Mouse (Mus musculus) embryonic fibroblast, embryonic 13.5 days (primary cell): ENCODE data around the gene Pi4k2a.

Experiments
- CTCF ChIP-seq: IDR thresholded peaks from 2 replicates; pipeline ENCODE4 v1.5.1; 2011; ENCODE audit warnings: mild to moderate bottlenecking, control low read depth, low read length, moderate library complexity, borderline replicate concordance; ENCODE audit not compliant: insufficient read depth
- POLR2A ChIP-seq: IDR thresholded peaks from 2 replicates; pipeline ENCODE4 v1.6.1; 2011; ENCODE audit warnings: low read depth, mild to moderate bottlenecking, control low read depth, low read length, moderate library complexity

GRCm38 (mm10) chr19:42124684-42125083, 34.4 kb downstream of the Pi4k2a start:
- TF ChIP-seq CTCF (no peak), POLR2A (no peak)
